Mouse (Mus musculus) common myeloid progenitor, adult 5-6 weeks (primary cell): ENCODE results near the gene Gm14418. TPM values are rescaled to one million over a fixed set of nuclear protein-coding genes. Genes with fewer than 3 reads are reported as not detected.
A peak's percentile ranks its signal among the peaks of the same experiment; 100 is the strongest.

Experiments
- ATAC-seq: replicated peaks from 2 replicates; pipeline ENCODE4 v1.8.0; 2016; ENCODE audit warnings: low read depth, mild to moderate bottlenecking, moderate TSS enrichment, inconsistent platforms; ENCODE audit not compliant: poor library complexity, severe bottlenecking
- total RNA-seq: library from RNA; stranded (forward); fragments of 200-1000, 187-1606 nt; gene quantifications from 2 replicates; pipeline ENCODE4 v1.2.3, GENCODE M21; 2017

Gm14418 gene
- total RNA-seq = not detected in 2 replicates

- ATAC-seq = peak; percentile 73; the same call in 1 of the 2 replicates
These were observed at the start of gene Gm14418 for GRCm38 (mm10) chr2:177398096-177398495. Gene Gm14418 (minus strand): TSS chr2:177398320.

Other genes starting within 250 kb of the Gm14418 start
- gene Gm14410, start 191.9 kb downstream of the Gm14418 start, total RNA-seq = 3.0 and 12.7 TPM in 2 replicates
- 0.41 TPM in 1 of 2 replicates, not detected in the other for gene Gm14409, start 131.3 kb downstream of the Gm14418 start, total RNA-seq
- 4.3 TPM in 1 of 2 replicates, not detected in the other for gene Gm14412, start 74.0 kb downstream of the Gm14418 start, total RNA-seq
- gene Zfp970, start 66.4 kb upstream of the Gm14418 start, total RNA-seq = 12.7 and 13.2 TPM in 2 replicates
- gene Gm14403, start 99.9 kb upstream of the Gm14418 start, total RNA-seq = 0.96 and 3.5 TPM in 2 replicates
- not detected in 2 replicates for gene Gm14406, start 179.9 kb upstream of the Gm14418 start, total RNA-seq